Mouse (Mus musculus): ENCODE data around the gene Rcan2.

DNA sequence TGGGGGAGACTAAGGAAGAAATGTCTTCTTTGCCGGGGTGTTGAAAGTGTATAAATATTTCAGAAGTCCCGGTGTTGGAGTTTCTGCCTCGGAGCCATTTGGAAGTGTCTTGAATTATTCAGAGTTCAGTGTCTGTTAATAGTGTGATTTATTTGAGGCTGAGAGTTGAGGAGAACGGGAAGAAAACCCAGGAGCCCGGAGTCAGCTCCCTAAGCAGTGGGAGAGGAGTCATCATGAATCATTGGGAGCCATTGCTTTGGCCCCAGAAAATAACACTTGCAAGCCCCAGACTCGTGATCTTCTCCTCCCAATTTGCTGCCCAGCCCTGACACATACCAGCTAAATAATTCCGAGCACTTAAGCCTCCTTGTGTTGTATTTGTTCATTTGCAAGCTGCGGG, 115.0 kb downstream of the Rcan2 start:
- TF ChIP-seq GATA1 (IDR thresholded peaks at IDR 0.05; ENCODE audit: low read length) (no peak), TAL1 (IDR thresholded peaks at IDR 0.05; ENCODE audit: low read length) (no peak)
